Mouse (Mus musculus): ENCODE measurements at regions not wholly inside any gene's neighbourhood (a gene's known extent, or its start where the extent isn't known, plus 50 kb on each side); places are given as distances from the start of the nearest gene placed in this dataset.

GRCm38 (mm10) chr1:128767415-128767814, 175.3 kb upstream of the Cxcr4 start:
- H3K4me3 ChIP-seq, result no peak overlapping the region
- H3K27ac ChIP-seq, result no peak overlapping the region
- no peaks in the 10 kb centered on the region for H3K27me3 ChIP-seq
- no peak overlapping the region for H3K9ac ChIP-seq
- no peak overlapping the region for H3K4me2 ChIP-seq
- no peaks in the 10 kb centered on the region for H3K9me3 ChIP-seq
- no peaks in the 10 kb centered on the region for H3K4me1 ChIP-seq
- WGBS, result 87% methylated on average over 3 of the region's 3 CpGs
- ATAC-seq (ENCODE audit: borderline replicate concordance, extremely low read depth, low FRiP score, low TSS enrichment), result no peak
- no peaks in the 10 kb centered on the region for H3K36me3 ChIP-seq

DNA sequence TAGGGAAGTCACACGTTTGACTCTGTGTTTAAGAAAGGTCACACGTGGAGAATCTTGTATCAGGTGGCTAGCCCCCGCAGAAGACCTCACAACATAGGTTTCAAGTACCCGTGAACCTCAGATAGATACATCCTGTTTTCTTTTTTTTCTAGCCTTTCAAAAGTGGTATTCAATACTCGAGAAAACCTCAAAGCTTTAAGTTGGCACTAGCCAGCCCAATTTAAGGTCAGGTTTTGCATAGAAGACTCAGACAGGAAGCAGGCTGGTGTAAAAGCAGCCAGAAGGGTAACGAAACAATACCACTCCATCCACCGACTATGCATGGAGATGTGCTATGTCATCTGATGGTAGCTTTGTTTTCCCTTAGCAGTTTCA, 174.8 kb upstream of the Cxcr4 start:
- ATAC-seq (ENCODE audit: borderline replicate concordance, extremely low read depth, low FRiP score, low TSS enrichment), result no peak
- H3K9me3 ChIP-seq, result no peaks in the 10 kb centered on the region
- H3K4me1 ChIP-seq, result no peaks in the 10 kb centered on the region
- no peak overlapping the region for H3K27ac ChIP-seq
- H3K4me2 ChIP-seq, result no peak overlapping the region
- no peaks in the 10 kb centered on the region for H3K27me3 ChIP-seq
- no peak overlapping the region for H3K4me3 ChIP-seq
- no peaks in the 10 kb centered on the region for H3K36me3 ChIP-seq
- H3K9ac ChIP-seq, result no peak overlapping the region
- WGBS, result 65% methylated on average over 7 of the region's 7 CpGs

DNA sequence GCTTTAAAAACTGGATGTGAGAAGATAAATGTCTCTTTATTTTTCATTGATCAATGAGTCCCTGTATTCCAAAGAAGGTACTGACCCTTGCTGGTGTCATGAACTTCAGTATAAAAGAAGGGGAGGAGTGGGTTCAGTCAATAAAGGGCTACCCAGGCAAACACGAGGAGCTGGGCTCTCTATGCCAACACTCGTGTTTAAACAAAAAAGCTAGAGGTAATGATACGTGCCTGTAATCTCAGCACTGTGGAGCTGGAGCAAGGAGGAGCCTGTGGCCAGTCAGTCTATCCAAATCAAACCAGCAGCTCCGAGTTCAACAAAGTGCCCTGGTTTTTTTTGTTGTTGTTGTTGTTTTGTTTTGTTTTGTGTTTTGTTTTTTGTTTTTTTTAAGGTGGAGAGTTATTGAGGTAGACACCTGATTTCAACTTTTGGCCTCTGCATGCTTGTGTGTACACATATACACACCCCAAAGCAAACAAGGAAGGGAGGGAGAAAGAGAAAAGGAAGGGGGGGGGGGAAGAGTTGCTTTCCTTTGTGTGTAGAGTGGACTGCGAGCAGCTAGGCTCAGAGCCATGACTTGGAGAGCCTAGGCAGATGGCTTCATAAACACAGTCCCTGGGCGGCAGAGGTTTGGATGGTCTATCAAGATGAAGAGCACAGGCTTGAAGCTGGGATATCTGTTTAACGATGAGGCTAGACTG, 174.2 kb upstream of the Cxcr4 start:
- no peak overlapping the region for H3K4me2 ChIP-seq
- H3K9me3 ChIP-seq, result no peaks in the 10 kb centered on the region
- 46% methylated on average over 7 of the region's 7 CpGs for WGBS
- no peak overlapping the region for H3K27ac ChIP-seq
- no peaks in the 10 kb centered on the region for H3K4me1 ChIP-seq
- H3K9ac ChIP-seq, result no peak overlapping the region
- H3K27me3 ChIP-seq, result no peaks in the 10 kb centered on the region
- no peak overlapping the region for H3K4me3 ChIP-seq
- no peak for ATAC-seq (ENCODE audit: borderline replicate concordance, extremely low read depth, low FRiP score, low TSS enrichment)
- H3K36me3 ChIP-seq, result no peaks in the 10 kb centered on the region

- no peak for ATAC-seq (ENCODE audit: borderline replicate concordance, extremely low read depth, low FRiP score, low TSS enrichment)
- Histone ChIP-seq H3K4me2 (no peak overlapping the region), H3K27ac (no peak overlapping the region), H3K9me3 (no peaks in the 10 kb centered on the region), H3K36me3 (no peaks in the 10 kb centered on the region), H3K4me1 (no peaks in the 10 kb centered on the region), H3K27me3 (no peaks in the 10 kb centered on the region), H3K4me3 (no peak overlapping the region), H3K9ac (no peak overlapping the region)
- 58% methylated on average over 2 of the region's 2 CpGs for WGBS
Observed at GRCm38 (mm10) chr1:128765626-128766025, 173.5 kb upstream of the Cxcr4 start.

DNA sequence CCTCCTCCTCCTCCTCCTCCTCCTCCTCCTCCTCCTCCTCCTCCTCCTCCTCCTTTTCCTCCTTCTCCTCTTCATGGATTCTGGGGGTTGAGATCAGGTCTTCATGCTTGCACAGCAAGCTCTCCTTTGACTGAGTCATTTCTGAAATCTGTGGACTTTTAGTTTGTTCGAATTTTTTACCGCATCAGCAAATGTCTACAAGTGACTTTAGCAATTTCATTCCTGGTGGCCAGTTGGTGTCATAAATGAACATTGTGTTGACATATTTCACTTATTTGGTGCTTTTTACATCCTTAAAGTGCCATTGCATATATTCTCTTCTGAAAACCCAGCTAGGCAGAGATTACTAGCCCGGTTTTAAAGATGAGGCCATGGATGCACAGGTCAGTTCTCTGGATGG, 173.0 kb upstream of the Cxcr4 start:
- H3K27ac ChIP-seq, result no peak overlapping the region
- no peak overlapping the region for H3K4me2 ChIP-seq
- H3K4me1 ChIP-seq, result no peaks in the 10 kb centered on the region
- H3K4me3 ChIP-seq, result no peak overlapping the region
- H3K9me3 ChIP-seq, result no peaks in the 10 kb centered on the region
- no peak for ATAC-seq (ENCODE audit: borderline replicate concordance, extremely low read depth, low FRiP score, low TSS enrichment)
- 72% methylated on average over 3 of the region's 3 CpGs for WGBS
- H3K9ac ChIP-seq, result no peak overlapping the region
- no peaks in the 10 kb centered on the region for H3K27me3 ChIP-seq
- H3K36me3 ChIP-seq, result no peaks in the 10 kb centered on the region

- Histone ChIP-seq H3K9ac (no peak overlapping the region), H3K27ac (no peak overlapping the region), H3K4me1 (no peaks in the 10 kb centered on the region), H3K4me3 (no peak overlapping the region), H3K36me3 (no peaks in the 10 kb centered on the region), H3K27me3 (no peaks in the 10 kb centered on the region), H3K4me2 (no peak overlapping the region), H3K9me3 (no peaks in the 10 kb centered on the region)
- ATAC-seq (ENCODE audit: borderline replicate concordance, extremely low read depth, low FRiP score, low TSS enrichment), result no peak
- WGBS, result 91% methylated on average over 4 of the region's 4 CpGs
Observed at GRCm38 (mm10) chr1:128762854-128763253, 170.8 kb upstream of the Cxcr4 start.

DNA sequence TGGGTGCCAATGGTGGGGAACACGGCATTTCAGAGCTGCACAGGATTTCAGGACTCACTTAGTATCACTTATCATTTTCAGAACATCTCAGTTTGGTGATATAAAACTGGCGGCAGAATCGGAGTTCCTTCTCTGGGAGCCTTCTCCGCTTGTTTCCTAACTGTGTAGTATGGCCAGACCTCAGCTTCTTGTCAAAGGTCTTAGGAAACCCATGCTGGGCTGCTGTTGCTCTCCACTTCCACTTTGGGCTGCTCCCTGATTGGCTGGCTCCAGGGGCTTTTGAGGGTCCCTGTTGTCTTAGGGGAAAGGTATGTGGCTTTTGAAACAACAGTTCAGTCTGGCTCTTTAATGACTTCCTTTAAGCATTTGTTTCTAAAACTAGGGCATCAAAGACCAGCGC, 170.0 kb upstream of the Cxcr4 start:
- no peak overlapping the region for H3K4me3 ChIP-seq
- H3K36me3 ChIP-seq, result no peaks in the 10 kb centered on the region
- 75% methylated on average over 5 of the region's 5 CpGs for WGBS
- no peak overlapping the region for H3K4me2 ChIP-seq
- no peak overlapping the region for H3K27ac ChIP-seq
- ATAC-seq (ENCODE audit: borderline replicate concordance, extremely low read depth, low FRiP score, low TSS enrichment), result no peak
- no peaks in the 10 kb centered on the region for H3K4me1 ChIP-seq
- no peak overlapping the region for H3K9ac ChIP-seq
- no peaks in the 10 kb centered on the region for H3K9me3 ChIP-seq
- no peaks in the 10 kb centered on the region for H3K27me3 ChIP-seq

- WGBS, result 86% methylated on average over 11 of the region's 11 CpGs
- Histone ChIP-seq H3K36me3 (no peaks in the 10 kb centered on the region), H3K4me2 (no peak overlapping the region), H3K9ac (no peak overlapping the region), H3K27ac (no peak overlapping the region), H3K9me3 (no peaks in the 10 kb centered on the region), H3K4me3 (no peak overlapping the region), H3K4me1 (no peaks in the 10 kb centered on the region), H3K27me3 (no peaks in the 10 kb centered on the region)
- no peak for ATAC-seq (ENCODE audit: borderline replicate concordance, extremely low read depth, low FRiP score, low TSS enrichment)
Observed at GRCm38 (mm10) chr1:128758802-128759481, 166.8 kb upstream of the Cxcr4 start.

- H3K4me1 ChIP-seq, result peaks cover 4% of the 10 kb centered on the region; the same call in 1 of the 2 replicates
- H3K27ac ChIP-seq, result no peak overlapping the region
- H3K36me3 ChIP-seq, result no peaks in the 10 kb centered on the region
- no peaks in the 10 kb centered on the region for H3K9me3 ChIP-seq
- no peaks in the 10 kb centered on the region for H3K27me3 ChIP-seq
- no peak overlapping the region for H3K4me2 ChIP-seq
- no peak overlapping the region for H3K9ac ChIP-seq
- ATAC-seq (ENCODE audit: borderline replicate concordance, extremely low read depth, low FRiP score, low TSS enrichment), result no peak
- 66% methylated on average over 13 of the region's 13 CpGs for whole genome bisulfite sequencing
- H3K4me3 ChIP-seq, result no peak overlapping the region
Observed at GRCm38 (mm10) chr1:128758294-128758801, 166.3 kb upstream of the Cxcr4 start.

- Histone ChIP-seq H3K4me1 (peaks cover 4% of the 10 kb centered on the region; the same call in 1 of the 2 replicates), H3K36me3 (no peaks in the 10 kb centered on the region), H3K27ac (no peak overlapping the region), H3K9ac (no peak overlapping the region), H3K4me3 (no peak overlapping the region), H3K27me3 (no peaks in the 10 kb centered on the region), H3K9me3 (no peaks in the 10 kb centered on the region), H3K4me2 (no peak overlapping the region)
- ATAC-seq (ENCODE audit: borderline replicate concordance, extremely low read depth, low FRiP score, low TSS enrichment), result no peak
- WGBS, result 56% methylated on average over 3 of the region's 3 CpGs
Observed at GRCm38 (mm10) chr1:128753427-128754012, 161.4 kb upstream of the Cxcr4 start.

GRCm38 (mm10) chr1:128749437-128749994, 157.4 kb upstream of the Cxcr4 start:
- Histone ChIP-seq H3K27me3 (no peaks in the 10 kb centered on the region), H3K4me3 (no peak overlapping the region), H3K27ac (no peak overlapping the region), H3K4me1 (peaks cover 4% of the 10 kb centered on the region; the same call in 1 of the 2 replicates), H3K36me3 (no peaks in the 10 kb centered on the region), H3K4me2 (no peak overlapping the region), H3K9ac (no peak overlapping the region), H3K9me3 (no peaks in the 10 kb centered on the region)
- 69% methylated on average over 5 of the region's 5 CpGs for WGBS
- ATAC-seq (ENCODE audit: borderline replicate concordance, extremely low read depth, low FRiP score, low TSS enrichment), result no peak

GRCm38 (mm10) chr1:128747196-128747790, 155.2 kb upstream of the Cxcr4 start:
- no peak overlapping the region for H3K4me2 ChIP-seq
- no peak overlapping the region for H3K9ac ChIP-seq
- H3K4me3 ChIP-seq, result no peak overlapping the region
- H3K9me3 ChIP-seq, result no peaks in the 10 kb centered on the region
- H3K4me1 ChIP-seq, result no peaks in the 10 kb centered on the region
- no peak for ATAC-seq (ENCODE audit: borderline replicate concordance, extremely low read depth, low FRiP score, low TSS enrichment)
- H3K27me3 ChIP-seq, result no peaks in the 10 kb centered on the region
- H3K27ac ChIP-seq, result no peak overlapping the region
- 86% methylated on average over 12 of the region's 12 CpGs for WGBS
- H3K36me3 ChIP-seq, result no peaks in the 10 kb centered on the region

Measured in lung, embryonic 15.5 days (tissue).